Mouse (Mus musculus) limb, embryonic 11.5 days (tissue): Measurements from ENCODE around the gene Trub2. TPM values are rescaled to one million over a fixed set of nuclear protein-coding genes. Genes with fewer than 3 reads are reported as not detected.
"Not testable (repeated sequence)": the region's sequence is repeated elsewhere in the genome, so short reads cannot be mapped to it uniquely, and the experiment has no call there.

Experiments
- ATAC-seq: fragments of 200-750 bp; cut with Nextera tagmentation; 2 replicates; pipeline ENCODE4 v1.8.0; 2017; ENCODE audit warnings: low read depth; ENCODE audit not compliant: insufficient number of reproducible peaks, low FRiP score, low TSS enrichment
- DNase-seq: peaks from one replicate; pipeline ENCODE4 v3.0.0-alpha.2; 2015; ENCODE audit warnings: low spot score
- H3K27ac ChIP-seq: fragments of 300-500 bp; sonication (generic); replicated peaks from 2 replicates; pipeline ENCODE4 v1.5.1; 2014; ENCODE audit warnings: low read depth, mild to moderate bottlenecking, low read length
- H3K27me3 ChIP-seq: fragments of 300-500 bp; sonication (generic); 2 replicates; pipeline ENCODE4 v1.6.1; 2014; ENCODE audit warnings: mild to moderate bottlenecking, low read length, mixed read lengths; ENCODE audit not compliant: control insufficient read depth, insufficient read depth
- H3K36me3 ChIP-seq: fragments of 300-500 bp; sonication (generic); 2 replicates; pipeline ENCODE4 v1.6.1; 2014; ENCODE audit warnings: mild to moderate bottlenecking, low read length, moderate library complexity, mixed read lengths; ENCODE audit not compliant: control insufficient read depth, insufficient read depth
- H3K4me1 ChIP-seq: fragments of 300-500 bp; sonication (generic); 2 replicates; pipeline ENCODE4 v1.6.1; 2014; ENCODE audit warnings: low read length, mixed read lengths; ENCODE audit not compliant: control insufficient read depth, insufficient read depth
- H3K4me2 ChIP-seq: fragments of 300-500 bp; sonication (generic); 2 replicates; pipeline ENCODE4 v1.6.1; 2014; ENCODE audit warnings: low read depth, mild to moderate bottlenecking, moderate library complexity; ENCODE audit not compliant: severe bottlenecking
- H3K4me3 ChIP-seq: fragments of 300-500 bp; sonication (generic); 2 replicates; pipeline ENCODE4 v1.5.1; 2014; ENCODE audit warnings: low read depth, low read length
- H3K9ac ChIP-seq: fragments of 300-500 bp; sonication (generic); 2 replicates; pipeline ENCODE4 v1.6.1; 2014; ENCODE audit warnings: mild to moderate bottlenecking, low read length
- H3K9me3 ChIP-seq: fragments of 300-500 bp; sonication (generic); 2 replicates; pipeline ENCODE4 v1.6.1; 2016; ENCODE audit warnings: low read length; ENCODE audit not compliant: control insufficient read depth
- WGBS: fragments of 180-500 bp; shearing (Covaris S2); extraction: QIAGEN DNeasy Blood & Tissue Kit; methylation state at CpG from one replicate; pipeline ENCODE4 v1.1.7; 2014; 5-methylcytosine and 5-hydroxymethylcytosine counted together
- polyA plus RNA-seq: library from polyadenylated mRNA; unstranded; fragments of >200 nt; fragmentation: Nextera tagmentation; extraction: Ambion mirVana; gene quantifications from 2 replicates; pipeline ENCODE4 v1.2.1, GENCODE M21; 2014

Gene Trub2
- polyA plus RNA-seq, 1 experiment from 2014 or later, result 36.1 TPM

- ATAC-seq, result no peak
- 97% methylated on average over 2 of the region's 2 CpGs for WGBS
- peaks cover 4% of the 10 kb centered on the region; the same call in 1 of the 2 replicates for H3K36me3 ChIP-seq
These were observed 4.6 kb upstream of the Trub2 start for GRCm38 (mm10) chr2:29792772-29793487.

DNA sequence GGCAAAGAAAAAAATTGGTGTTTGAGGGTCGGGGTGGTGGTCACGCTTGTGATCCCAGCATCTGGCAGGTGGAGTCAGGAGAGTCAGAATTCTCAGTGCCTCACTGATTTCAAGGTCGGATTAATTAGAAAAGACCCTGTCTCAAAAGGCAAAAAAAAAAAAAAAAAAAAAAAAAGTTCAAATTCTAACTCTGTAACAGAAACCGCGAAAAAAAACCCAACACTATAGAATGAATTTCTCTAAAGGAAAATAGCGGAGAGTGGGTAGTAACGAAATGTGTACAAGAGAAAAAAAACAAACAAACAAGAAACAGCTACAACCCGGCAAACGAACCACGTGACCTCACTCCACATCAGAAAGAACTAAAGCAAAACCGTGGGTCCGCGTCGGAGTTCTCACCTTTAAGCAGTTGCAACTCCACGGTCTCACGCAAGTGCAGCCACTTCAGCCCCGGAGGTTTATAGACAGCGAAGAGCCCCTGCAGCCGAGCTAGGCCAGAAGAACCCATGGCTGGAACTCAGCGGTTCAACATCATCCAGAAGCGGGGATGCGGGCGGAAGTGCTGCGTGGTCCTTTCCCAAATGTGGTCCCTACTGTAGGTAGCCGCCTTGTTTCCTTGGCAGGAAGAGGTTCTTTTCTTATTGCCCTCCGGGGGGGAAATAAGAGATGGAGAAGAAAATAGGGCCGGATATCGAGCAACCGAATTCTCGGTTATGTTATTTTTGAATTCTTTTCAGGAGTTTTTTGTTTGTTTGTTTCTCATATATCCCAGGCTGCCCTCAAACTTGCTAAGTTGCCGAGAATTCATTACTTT lies 991 bp downstream of the Trub2 start, which contains the start of gene Coq4:
TSS of gene Coq4 (plus strand) at position 390 of the 814 bp plus-strand sequence.
- peak; percentile 93 for DNase-seq
- Histone ChIP-seq H3K4me2 (peak within 1 kb of the TSS; percentile 76), H3K27me3 (no peaks in the 10 kb centered on the region), H3K4me3 (peak within 1 kb of the TSS; percentile 87), H3K27ac (no peak within 1 kb of the TSS; the same call in 1 of the 2 replicates), H3K4me1 (peaks cover 2% of the 10 kb centered on the region), H3K9me3 (0 out of 2 replicates have a peak, but pooled peaks cover under 1% of the 10 kb centered on the region), H3K36me3 (peaks cover 26% of the 10 kb centered on the region), H3K9ac (peak within 1 kb of the TSS; percentile 74)
- peak; percentile 73 for ATAC-seq
- 2% methylated on average over 31 of the region's 31 CpGs for WGBS

More at GRCm38 (mm10) chr2:29792772-29793487, 4.6 kb upstream of the Trub2 start:
- H3K27ac ChIP-seq, result no peak overlapping the region
- H3K4me3 ChIP-seq, result no peak overlapping the region
- no peak for DNase-seq
- no peaks in the 10 kb centered on the region for H3K27me3 ChIP-seq
- H3K9me3 ChIP-seq, result no peaks in the 10 kb centered on the region
- no peak overlapping the region for H3K4me2 ChIP-seq
- no peaks in the 10 kb centered on the region; the same call in 1 of the 2 replicates for H3K4me1 ChIP-seq
- no peak overlapping the region for H3K9ac ChIP-seq

DNA sequence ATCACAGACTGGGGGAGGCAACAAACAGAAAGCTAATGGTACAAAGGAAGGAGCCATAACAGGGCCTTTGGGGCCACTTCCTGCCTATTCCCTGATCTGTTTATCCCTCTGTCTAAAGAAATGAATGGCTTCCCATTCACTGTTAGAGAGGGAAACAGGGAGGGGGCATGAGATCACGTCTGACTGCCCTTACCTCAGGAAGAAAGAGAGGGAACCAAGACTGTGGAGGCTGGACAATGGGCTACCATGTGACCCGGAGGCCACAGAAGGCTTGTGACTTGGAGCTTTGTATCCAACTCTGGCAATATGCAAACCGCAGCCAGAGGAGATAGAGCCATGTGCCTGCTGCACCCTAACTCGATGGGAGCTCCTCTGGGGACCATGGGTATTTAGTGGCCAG lies 4.0 kb downstream of the Trub2 start:
- Histone ChIP-seq H3K4me3 (no peak overlapping the region), H3K9ac (no peak overlapping the region), H3K9me3 (peaks cover 8% of the 10 kb centered on the region; the same call in 1 of the 2 replicates), H3K4me1 (peaks cover 2% of the 10 kb centered on the region), H3K27me3 (no peaks in the 10 kb centered on the region), H3K36me3 (peaks cover 49% of the 10 kb centered on the region), H3K27ac (no peak overlapping the region), H3K4me2 (no peak overlapping the region)
- ATAC-seq, result no peak
- DNase-seq, result no peak
- WGBS, result 84% methylated on average over 4 of the region's 4 CpGs

DNA sequence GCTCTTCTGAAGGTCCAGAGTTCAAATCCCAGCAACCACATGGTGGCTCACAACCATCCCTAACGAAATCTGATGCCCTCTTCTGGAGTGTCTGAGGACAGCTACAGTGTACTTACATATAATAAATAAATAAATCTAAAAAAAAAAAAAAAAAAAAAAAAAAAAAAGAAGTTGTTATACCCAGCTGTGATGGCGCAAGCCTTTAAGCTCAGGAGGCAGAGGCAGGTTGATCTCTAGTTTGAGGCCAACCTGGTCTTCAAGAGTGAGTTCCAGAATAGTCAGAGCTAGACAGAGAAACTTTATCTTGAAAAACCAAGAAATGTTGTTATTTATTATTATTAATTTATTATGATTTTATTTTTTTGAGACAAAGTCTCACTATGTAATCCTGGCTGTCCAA lies 7.0 kb downstream of the Trub2 start:
- not testable (repeated sequence) for H3K4me3 ChIP-seq, ATAC-seq, DNase-seq, H3K27ac ChIP-seq, H3K27me3 ChIP-seq, H3K4me1 ChIP-seq, H3K4me2 ChIP-seq, H3K9me3 ChIP-seq, H3K9ac ChIP-seq
- H3K36me3 ChIP-seq, result peaks cover 69% of the 10 kb centered on the region
- 97% methylated on average over 2 of the region's 2 CpGs for WGBS

GRCm38 (mm10) chr2:29773323-29773722 lies 15.0 kb downstream of the Trub2 start:
- Histone ChIP-seq H3K9me3 (no peaks in the 10 kb centered on the region), H3K36me3 (peaks cover 12% of the 10 kb centered on the region; the same call in 1 of the 2 replicates), H3K9ac (no peak overlapping the region), H3K27ac (no peak overlapping the region), H3K4me3 (no peak overlapping the region), H3K27me3 (no peaks in the 10 kb centered on the region), H3K4me1 (no peaks in the 10 kb centered on the region), H3K4me2 (no peak overlapping the region)
- WGBS, result 90% methylated on average over 4 of the region's 4 CpGs
- ATAC-seq (no peak), DNase-seq (no peak)

- ATAC-seq (no peak), DNase-seq (no peak)
- H3K27me3 ChIP-seq, result no peaks in the 10 kb centered on the region
- no peak overlapping the region for H3K9ac ChIP-seq
- no peak overlapping the region for H3K4me2 ChIP-seq
- no peak overlapping the region for H3K27ac ChIP-seq
- WGBS, result 86% methylated on average over 8 of the region's 8 CpGs
- no peaks in the 10 kb centered on the region for H3K4me1 ChIP-seq
- H3K4me3 ChIP-seq, result no peak overlapping the region
- no peaks in the 10 kb centered on the region for H3K9me3 ChIP-seq
- H3K36me3 ChIP-seq, result no peaks in the 10 kb centered on the region; the same call in 1 of the 2 replicates
These were observed 16.5 kb downstream of the Trub2 start for GRCm38 (mm10) chr2:29771611-29772461.

GRCm38 (mm10) chr2:29770162-29770561 lies 18.1 kb downstream of the Trub2 start:
- no peak overlapping the region for H3K27ac ChIP-seq

DNA sequence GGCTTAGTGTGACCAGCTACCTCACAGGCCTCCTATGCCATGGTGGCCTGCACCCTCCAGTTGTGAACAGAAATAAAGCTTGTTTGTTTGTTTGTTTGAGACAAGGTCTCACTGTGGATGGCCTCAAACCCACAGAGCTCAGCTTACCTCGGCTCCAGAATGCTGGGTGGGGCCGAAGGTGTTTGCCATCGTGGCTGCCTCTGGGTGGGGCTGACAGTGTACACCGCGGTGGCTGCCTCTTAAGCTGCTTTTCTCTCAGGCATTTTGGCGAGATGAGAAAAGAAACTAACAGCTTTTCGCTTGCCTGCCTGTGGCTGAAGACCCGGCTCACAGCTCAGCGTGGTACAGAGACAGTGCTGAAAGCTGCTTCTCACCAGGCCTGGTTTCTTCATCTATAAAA lies 19.4 kb downstream of the Trub2 start:
- Histone ChIP-seq H3K27me3 (no peaks in the 10 kb centered on the region), H3K4me1 (no peaks in the 10 kb centered on the region), H3K36me3 (no peaks in the 10 kb centered on the region; the same call in 1 of the 2 replicates), H3K4me3 (no peak overlapping the region), H3K9me3 (no peaks in the 10 kb centered on the region), H3K4me2 (no peak overlapping the region), H3K27ac (no peak overlapping the region), H3K9ac (no peak overlapping the region)
- 63% methylated on average over 9 of the region's 9 CpGs for WGBS
- DNase-seq, result no peak
- ATAC-seq, result no peak

More at GRCm38 (mm10) chr2:29770162-29770561, 18.1 kb downstream of the Trub2 start:
- Histone ChIP-seq H3K36me3 (no peaks in the 10 kb centered on the region; the same call in 1 of the 2 replicates), H3K27me3 (no peaks in the 10 kb centered on the region), H3K4me2 (no peak overlapping the region), H3K4me3 (no peak overlapping the region), H3K4me1 (no peaks in the 10 kb centered on the region), H3K9me3 (no peaks in the 10 kb centered on the region), H3K9ac (no peak overlapping the region)
- DNase-seq (no peak), ATAC-seq (no peak)
